Mouse (Mus musculus) layer of hippocampus, adult 2 months (tissue): ENCODE measurements around the gene Slc4a11. TPM values are rescaled to one million over a fixed set of nuclear protein-coding genes. Genes with fewer than 3 reads are reported as not detected.
"Not testable (repeated sequence)": the region's sequence is repeated elsewhere in the genome, so short reads cannot be mapped to it uniquely, and the experiment has no call there.

Source experiments
- DNase-seq, 2 experiments: peaks; one replicate each; pipeline ENCODE4 v3.0.0; 2022; ENCODE audit warnings: low spot score in 2 of 2
- H3K27ac ChIP-seq: fragments of 200-600 bp; 2 replicates; pipeline ENCODE4 v1.8.1; 2022
- H3K4me3 ChIP-seq: fragments of 200-600 bp; 2 replicates; pipeline ENCODE4 v1.8.1; 2022; ENCODE audit warnings: mild to moderate bottlenecking
- CTCF ChIP-seq: fragments of 200-600 bp; conservative IDR thresholded peaks from 2 replicates; pipeline ENCODE4 v1.8.1; 2022; ENCODE audit warnings: antibody characterized with exemption, mild to moderate bottlenecking, moderate library complexity
- total RNA-seq, 2 experiments: library from RNA; stranded (reverse); gene quantifications; 2 replicates each; pipeline ENCODE4 v1.2.3; 2021

Slc4a11 gene
- total RNA-seq, 2 experiments from 2014 or later = 0.61 to 0.66 TPM

- H3K4me3 ChIP-seq = peak within 1 kb of the TSS; percentile 66
- peak within 1 kb of the TSS; percentile 99 for H3K27ac ChIP-seq
- peak; percentile 67 for TF ChIP-seq CTCF
- peak; percentile 92 to 95 for DNase-seq
Observed at GRCm38 (mm10) chr2:130664102-130664701, 33.1 kb downstream of the Slc4a11 start, which contains the start of gene Ddrgk1. TSS of gene Ddrgk1 (minus strand) at chr2:130664659.

GRCm38 (mm10) chr2:130663342-130663741 lies 34.0 kb downstream of the Slc4a11 start:
- peak overlapping the region; percentile 66 for H3K4me3 ChIP-seq
- no peak for TF ChIP-seq CTCF
- no peak for DNase-seq
- peak overlapping the region; percentile 99 for H3K27ac ChIP-seq

GRCm38 (mm10) chr2:130658530-130658929 lies 38.8 kb downstream of the Slc4a11 start:
- no peak for TF ChIP-seq CTCF
- Histone ChIP-seq H3K4me3 (no peak overlapping the region), H3K27ac (peak overlapping the region; percentile 99)
- DNase-seq = no peak

- no peak overlapping the region for H3K4me3 ChIP-seq
- peak overlapping the region; percentile 99 for H3K27ac ChIP-seq
- peak; percentile 90 to 92 for DNase-seq
- TF ChIP-seq CTCF = no peak
Observed at GRCm38 (mm10) chr2:130657541-130657940, 39.8 kb downstream of the Slc4a11 start.

- peak; percentile 53 to 55 for DNase-seq
- H3K4me3 ChIP-seq = no peak overlapping the region
- TF ChIP-seq CTCF = no peak
- H3K27ac ChIP-seq = peak overlapping the region; percentile 99
Observed at GRCm38 (mm10) chr2:130656536-130656935, 40.8 kb downstream of the Slc4a11 start.

GRCm38 (mm10) chr2:130655660-130656339 lies 41.5 kb downstream of the Slc4a11 start:
- Histone ChIP-seq H3K27ac (peak overlapping the region; percentile 99), H3K4me3 (no peak overlapping the region)
- TF ChIP-seq CTCF = no peak
- DNase-seq = no peak

- no peak for DNase-seq
- Histone ChIP-seq H3K4me3 (no peak overlapping the region), H3K27ac (peak overlapping the region; percentile 73)
- no peak for TF ChIP-seq CTCF
Observed at GRCm38 (mm10) chr2:130653760-130654159, 43.6 kb downstream of the Slc4a11 start.

GRCm38 (mm10) chr2:130653303-130653702 lies 44.0 kb downstream of the Slc4a11 start:
- TF ChIP-seq CTCF = 0 out of 2 replicates have a peak, but pooled peaks have one; percentile 12
- Histone ChIP-seq H3K27ac (peak overlapping the region; percentile 73), H3K4me3 (no peak overlapping the region)
- DNase-seq = no peak

GRCm38 (mm10) chr2:130649028-130649427 lies 48.3 kb downstream of the Slc4a11 start:
- not testable (repeated sequence) for DNase-seq, H3K27ac ChIP-seq, H3K4me3 ChIP-seq
- TF ChIP-seq CTCF = peak; percentile 50

GRCm38 (mm10) chr2:130645198-130645597 lies 52.1 kb downstream of the Slc4a11 start:
- no peak for DNase-seq
- Histone ChIP-seq H3K27ac (peak overlapping the region; percentile 49; the same call in 1 of the 2 replicates), H3K4me3 (no peak overlapping the region)
- TF ChIP-seq CTCF = no peak

GRCm38 (mm10) chr2:130642684-130643369 lies 54.5 kb downstream of the Slc4a11 start, which contains the start of gene Lzts3:
TSS of gene Lzts3 (minus strand) at chr2:130642803.
- H3K4me3 ChIP-seq = peak within 1 kb of the TSS; percentile 80
- TF ChIP-seq CTCF = no peak
- peak within 1 kb of the TSS; percentile 95 for H3K27ac ChIP-seq
- DNase-seq = peak; percentile 91 to 95

- no peak for TF ChIP-seq CTCF
- DNase-seq = no peak
- Histone ChIP-seq H3K4me3 (peak overlapping the region; percentile 80), H3K27ac (peak overlapping the region; percentile 95)
Observed at GRCm38 (mm10) chr2:130642197-130642660, 55.1 kb downstream of the Slc4a11 start.
